Mouse (Mus musculus): ENCODE measurements around the gene Gpr156. TPM values are rescaled to one million over a fixed set of nuclear protein-coding genes. Genes with fewer than 3 reads are reported as not detected.

Gene Gpr156
- total and polyA plus RNA-seq, 3 experiments: 0.08 to 0.09 TPM; not detected in 1

DNA sequence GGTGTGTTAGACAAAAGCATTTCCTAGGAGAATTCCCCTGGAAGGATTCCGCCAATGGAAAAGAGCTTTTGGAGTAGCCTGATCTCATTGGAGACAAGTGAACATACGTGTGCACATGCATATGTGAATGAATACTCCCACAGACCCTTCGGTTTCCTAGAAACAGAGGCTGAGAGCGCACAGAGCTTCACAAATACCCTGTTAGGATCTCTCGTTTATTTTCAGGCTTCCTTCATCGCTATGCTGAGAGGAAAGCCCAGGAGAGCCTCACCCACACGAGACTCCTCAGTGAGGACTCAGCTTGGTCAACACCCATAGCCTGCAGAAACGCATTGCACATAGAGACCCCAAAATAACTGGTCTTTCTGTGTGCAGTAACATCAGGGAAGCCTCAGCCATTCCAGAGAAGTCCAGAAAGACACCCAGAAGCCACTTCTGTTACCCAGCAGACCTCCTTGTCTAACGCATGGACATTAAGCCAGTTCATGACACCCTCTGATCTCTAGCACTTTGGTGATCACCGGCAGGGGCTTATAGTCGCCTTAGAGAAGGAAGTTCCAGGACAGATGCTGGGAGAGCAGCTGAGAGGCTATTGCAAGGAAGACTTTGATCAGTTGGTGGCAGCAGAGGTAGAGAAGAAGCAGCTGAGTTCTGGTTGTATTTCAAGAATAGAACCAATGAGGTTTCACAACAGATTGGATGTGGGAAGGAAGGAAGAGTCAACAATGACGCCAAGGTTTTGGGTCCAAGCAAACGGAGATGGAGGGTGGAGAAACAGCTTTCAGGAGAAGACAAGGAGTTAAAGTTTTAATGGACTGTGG, 58.4 kb downstream of the Gpr156 start:
- in situ Hi-C loops (cut with MboI; ENCODE audit: low pct_ligation_motif_present, low pct_unique_long_range_greater_than_20kb, low sequenced_read_pairs): loop anchor here (5.0 kb wide), 1 partner anchor 223 kb away; no protein-coding TSS in a partner anchor

GRCm38 (mm10) chr16:37981907-37982306, 65.6 kb downstream of the Gpr156 start:
- H3K27ac ChIP-seq (ENCODE audit: insufficient read depth, low read depth): no peak overlapping the region
- in situ Hi-C loops (cut with MboI; ENCODE audit: low pct_ligation_motif_present, low pct_unique_long_range_greater_than_20kb, low sequenced_read_pairs) (no loop called here), dilution Hi-C loops (cut with MboI; ENCODE audit: extremely low pct_ligation_motif_present, extremely low pct_unique_long_range_greater_than_20kb, low sequenced_read_pairs) (no loop called here)
- TF ChIP-seq EP300 (IDR thresholded peaks at IDR 0.05; ENCODE audit: low read length): no peak
- no peak overlapping the region for H3K4me3 ChIP-seq (replicated peaks in 1 of 3; ENCODE audit: low read depth in 2 of 3, low read length in 2 of 3, poor library complexity in 1 of 3)
- no peaks in the 10 kb centered on the region for H3K4me1 ChIP-seq (ENCODE audit: control insufficient read depth in 1 of 2, insufficient read depth in 2 of 2)
- H3K9ac ChIP-seq (ENCODE audit: insufficient read depth, low read depth): no peak overlapping the region
- no peak for DNase-seq (ENCODE audit: extremely low read depth)
- H3K36me3 ChIP-seq (replicated peaks in 1 of 2; ENCODE audit: control insufficient read depth in 1 of 2, insufficient read depth in 1 of 2, low read length in 1 of 2): no peaks in the 10 kb centered on the region
- no peaks in the 10 kb centered on the region for H3K9me3 ChIP-seq (replicated peaks; ENCODE audit: low read length)
- H3K4me2 ChIP-seq (ENCODE audit: insufficient read depth, low read depth, poor library complexity, severe bottlenecking): no peak overlapping the region
- no peaks in the 10 kb centered on the region for H3K79me2 ChIP-seq (replicated peaks; ENCODE audit: control insufficient read depth, extremely low read depth, insufficient read depth, poor library complexity, severe bottlenecking)
- H3K27me3 ChIP-seq (replicated peaks): no peaks in the 10 kb centered on the region

More for the DNA sequence above, 58.4 kb downstream of the Gpr156 start:
- Histone ChIP-seq H3K27me3 (replicated peaks) (no peaks in the 10 kb centered on the region), H3K27ac (ENCODE audit: insufficient read depth, low read depth) (no peak overlapping the region), H3K4me3 (replicated peaks in 1 of 3; ENCODE audit: low read depth in 2 of 3, low read length in 2 of 3, poor library complexity in 1 of 3) (no peak overlapping the region), H3K36me3 (replicated peaks in 1 of 2; ENCODE audit: control insufficient read depth in 1 of 2, insufficient read depth in 1 of 2, low read length in 1 of 2) (no peaks in the 10 kb centered on the region), H3K4me1 (ENCODE audit: control insufficient read depth in 1 of 2, insufficient read depth in 2 of 2) (peaks cover 0 to 11% of the 10 kb centered on the region in 2 experiments; a peak in 2 of 4 replicates), H3K79me2 (replicated peaks; ENCODE audit: control insufficient read depth, extremely low read depth, insufficient read depth, poor library complexity, severe bottlenecking) (no peaks in the 10 kb centered on the region), H3K9ac (ENCODE audit: insufficient read depth, low read depth) (no peak overlapping the region), H3K9me3 (replicated peaks; ENCODE audit: low read length) (no peaks in the 10 kb centered on the region), H3K4me2 (ENCODE audit: insufficient read depth, low read depth, poor library complexity, severe bottlenecking) (0 out of 2 replicates have a peak overlapping the region, but pooled peaks have one; percentile 31)
- DNase-seq (ENCODE audit: extremely low read depth): peak; percentile 55
- dilution Hi-C loops (cut with MboI; ENCODE audit: extremely low pct_ligation_motif_present, extremely low pct_unique_long_range_greater_than_20kb, low sequenced_read_pairs): no loop called here
- TF ChIP-seq E2F4 (IDR thresholded peaks at IDR 0.05; ENCODE audit: insufficient replicate concordance, low read depth, low read length): no peak
- TF ChIP-seq MEF2A (IDR thresholded peaks at IDR 0.05; ENCODE audit: borderline replicate concordance, low read depth, low read length): peak; percentile 20; the same call in 1 of the 2 replicates
- TF ChIP-seq ZKSCAN1 (IDR thresholded peaks at IDR 0.05; ENCODE audit: borderline replicate concordance, low read depth, low read length): no peak
- no peak for TF ChIP-seq ZMIZ1 (IDR thresholded peaks at IDR 0.05; ENCODE audit: low read depth, low read length)
- TF ChIP-seq KAT2A (IDR thresholded peaks at IDR 0.05; ENCODE audit: insufficient replicate concordance, low read length): no peak
- TF ChIP-seq BHLHE40 (IDR thresholded peaks at IDR 0.05; ENCODE audit: low read depth, low read length): no peak
- peak; percentile 22; the same call in 1 of the 2 replicates for TF ChIP-seq ZC3H11A (IDR thresholded peaks at IDR 0.05; ENCODE audit: low read depth, low read length)
- no peak for TF ChIP-seq HCFC1 (IDR thresholded peaks at IDR 0.05; ENCODE audit: low read depth, low read length)
- TF ChIP-seq USF2 (conservative IDR thresholded peaks at IDR 0.05; ENCODE audit: low read depth, low read length): no peak
- TF ChIP-seq TCF12 (IDR thresholded peaks at IDR 0.05; ENCODE audit: low read depth, low read length): 0 out of 2 replicates have a peak, but pooled peaks have one; percentile 6
- no peak for TF ChIP-seq UBTF (IDR thresholded peaks at IDR 0.05; ENCODE audit: low read depth, low read length)
- TF ChIP-seq CTCF (conservative IDR thresholded peaks at IDR 0.05 in 1 of 2, IDR thresholded peaks at IDR 0.05 in 1 of 2; ENCODE audit: low read depth in 2 of 2, low read length in 2 of 2): peak in 1 of 2 experiments; percentile 88; a peak in 2 of 4 replicates
- 0 out of 2 replicates have a peak, but pooled peaks have one; percentile 21 for TF ChIP-seq IRF4 (IDR thresholded peaks at IDR 0.05; ENCODE audit: low read depth, low read length)
- no peak for TF ChIP-seq ETS1 (conservative IDR thresholded peaks at IDR 0.05; ENCODE audit: low read depth, low read length)
- TF ChIP-seq SMC3 (IDR thresholded peaks at IDR 0.05; ENCODE audit: low read depth, low read length): peak; percentile 89
- TF ChIP-seq RAD21 (IDR thresholded peaks at IDR 0.05; ENCODE audit: low read depth, low read length): peak; percentile 91
- no peak for TF ChIP-seq POLR2A (IDR thresholded peaks at IDR 0.05; ENCODE audit: low read depth, low read length)
- no peak for TF ChIP-seq EP300 (IDR thresholded peaks at IDR 0.05; ENCODE audit: low read length)

Data from CH12.LX (cell line).